Mouse (Mus musculus): ENCODE measurements around the gene Grik4. TPM values are rescaled to one million over a fixed set of nuclear protein-coding genes. Genes with fewer than 3 reads are reported as not detected.
A peak's percentile ranks its signal among the peaks of the same experiment; 100 is the strongest.

Gene Grik4
- polyA plus RNA-seq, 1 experiment from 2014 or later, result 5.8 TPM

- DNase-seq (ENCODE audit: low spot score) (no peak), ATAC-seq (ENCODE audit: low FRiP score) (no peak)
- WGBS, result 70% methylated on average over 5 of the region's 5 CpGs
- H3K4me1 ChIP-seq (replicated peaks; ENCODE audit: control insufficient read depth, insufficient read depth, low read length), result no peaks in the 10 kb centered on the region
- H3K9me3 ChIP-seq (ENCODE audit: control insufficient read depth, low read length), result no peaks in the 10 kb centered on the region
- H3K9ac ChIP-seq, result no peak overlapping the region
- H3K36me3 ChIP-seq (replicated peaks; ENCODE audit: control insufficient read depth, insufficient read depth), result no peaks in the 10 kb centered on the region
- no peak overlapping the region for H3K4me2 ChIP-seq (replicated peaks)
- no peak overlapping the region for H3K4me3 ChIP-seq (replicated peaks; ENCODE audit: low read length)
- no peak overlapping the region for H3K27ac ChIP-seq
- H3K27me3 ChIP-seq (ENCODE audit: control insufficient read depth, insufficient read depth, low read length), result no peaks in the 10 kb centered on the region
Observed at GRCm38 (mm10) chr9:42838299-42838698, 106.0 kb downstream of the Grik4 start.

GRCm38 (mm10) chr9:42837498-42837897 is 106.8 kb downstream of the Grik4 start:
- WGBS, result 77% methylated on average over 6 of the region's 6 CpGs
- no peak for DNase-seq (ENCODE audit: low spot score)

GRCm38 (mm10) chr9:42831558-42831957 is 112.7 kb downstream of the Grik4 start:
- Histone ChIP-seq H3K36me3 (replicated peaks; ENCODE audit: control insufficient read depth, insufficient read depth) (no peaks in the 10 kb centered on the region), H3K4me2 (replicated peaks) (no peak overlapping the region), H3K4me3 (replicated peaks; ENCODE audit: low read length) (no peak overlapping the region), H3K9me3 (ENCODE audit: control insufficient read depth, low read length) (no peaks in the 10 kb centered on the region), H3K27ac (no peak overlapping the region), H3K9ac (no peak overlapping the region), H3K4me1 (replicated peaks; ENCODE audit: control insufficient read depth, insufficient read depth, low read length) (no peaks in the 10 kb centered on the region), H3K27me3 (ENCODE audit: control insufficient read depth, insufficient read depth, low read length) (no peaks in the 10 kb centered on the region)
- WGBS, result 71% methylated on average over 6 of the region's 6 CpGs
- no peak for DNase-seq (ENCODE audit: low spot score)
- ATAC-seq (ENCODE audit: low FRiP score), result no peak

More at GRCm38 (mm10) chr9:42837498-42837897, 106.8 kb downstream of the Grik4 start:
- Histone ChIP-seq H3K9me3 (ENCODE audit: control insufficient read depth, low read length) (no peaks in the 10 kb centered on the region), H3K27ac (no peak overlapping the region), H3K4me2 (replicated peaks) (no peak overlapping the region), H3K4me3 (replicated peaks; ENCODE audit: low read length) (no peak overlapping the region), H3K4me1 (replicated peaks; ENCODE audit: control insufficient read depth, insufficient read depth, low read length) (no peaks in the 10 kb centered on the region), H3K9ac (no peak overlapping the region), H3K36me3 (replicated peaks; ENCODE audit: control insufficient read depth, insufficient read depth) (no peaks in the 10 kb centered on the region), H3K27me3 (ENCODE audit: control insufficient read depth, insufficient read depth, low read length) (no peaks in the 10 kb centered on the region)
- no peak for ATAC-seq (ENCODE audit: low FRiP score)

- Histone ChIP-seq H3K36me3 (replicated peaks; ENCODE audit: control insufficient read depth, insufficient read depth) (no peaks in the 10 kb centered on the region), H3K9ac (no peak overlapping the region), H3K9me3 (ENCODE audit: control insufficient read depth, low read length) (no peaks in the 10 kb centered on the region), H3K4me2 (replicated peaks) (no peak overlapping the region), H3K27me3 (ENCODE audit: control insufficient read depth, insufficient read depth, low read length) (no peaks in the 10 kb centered on the region), H3K4me3 (replicated peaks; ENCODE audit: low read length) (no peak overlapping the region), H3K27ac (no peak overlapping the region), H3K4me1 (replicated peaks; ENCODE audit: control insufficient read depth, insufficient read depth, low read length) (peaks cover 8% of the 10 kb centered on the region)
- DNase-seq (ENCODE audit: low spot score) (no peak), ATAC-seq (ENCODE audit: low FRiP score) (no peak)
- 28% methylated on average over 3 of the region's 3 CpGs for WGBS
Observed at GRCm38 (mm10) chr9:42819247-42819646, 125.0 kb downstream of the Grik4 start.

- 64% methylated on average over 1 of the region's 1 CpGs for WGBS
- no peak overlapping the region for H3K4me2 ChIP-seq (replicated peaks)
- H3K9me3 ChIP-seq (ENCODE audit: control insufficient read depth, low read length), result no peaks in the 10 kb centered on the region; the same call in 1 of the 2 replicates
- peaks cover 8% of the 10 kb centered on the region for H3K4me1 ChIP-seq (replicated peaks; ENCODE audit: control insufficient read depth, insufficient read depth, low read length)
- H3K4me3 ChIP-seq (replicated peaks; ENCODE audit: low read length), result no peak overlapping the region
- DNase-seq (ENCODE audit: low spot score) (no peak), ATAC-seq (ENCODE audit: low FRiP score) (no peak)
- no peak overlapping the region for H3K27ac ChIP-seq
- no peaks in the 10 kb centered on the region for H3K36me3 ChIP-seq (replicated peaks; ENCODE audit: control insufficient read depth, insufficient read depth)
- H3K9ac ChIP-seq, result no peak overlapping the region
- no peaks in the 10 kb centered on the region for H3K27me3 ChIP-seq (ENCODE audit: control insufficient read depth, insufficient read depth, low read length)
Observed at GRCm38 (mm10) chr9:42816815-42817214, 127.5 kb downstream of the Grik4 start.

GRCm38 (mm10) chr9:42809146-42809545 is 135.1 kb downstream of the Grik4 start:
- DNase-seq (ENCODE audit: low spot score) (no peak), ATAC-seq (ENCODE audit: low FRiP score) (no peak)
- Histone ChIP-seq H3K36me3 (replicated peaks; ENCODE audit: control insufficient read depth, insufficient read depth) (no peaks in the 10 kb centered on the region), H3K27ac (no peak overlapping the region), H3K9ac (no peak overlapping the region), H3K27me3 (ENCODE audit: control insufficient read depth, insufficient read depth, low read length) (no peaks in the 10 kb centered on the region), H3K9me3 (ENCODE audit: control insufficient read depth, low read length) (no peaks in the 10 kb centered on the region; the same call in 1 of the 2 replicates), H3K4me2 (replicated peaks) (no peak overlapping the region), H3K4me3 (replicated peaks; ENCODE audit: low read length) (no peak overlapping the region), H3K4me1 (replicated peaks; ENCODE audit: control insufficient read depth, insufficient read depth, low read length) (no peaks in the 10 kb centered on the region)
- 93% methylated on average over 3 of the region's 3 CpGs for WGBS

- ATAC-seq (ENCODE audit: low FRiP score) (no peak), DNase-seq (ENCODE audit: low spot score) (no peak)
- no peaks in the 10 kb centered on the region for H3K36me3 ChIP-seq (replicated peaks; ENCODE audit: control insufficient read depth, insufficient read depth)
- no peaks in the 10 kb centered on the region for H3K27me3 ChIP-seq (ENCODE audit: control insufficient read depth, insufficient read depth, low read length)
- no peaks in the 10 kb centered on the region for H3K4me1 ChIP-seq (replicated peaks; ENCODE audit: control insufficient read depth, insufficient read depth, low read length)
- H3K9ac ChIP-seq, result no peak overlapping the region
- no peak overlapping the region for H3K4me3 ChIP-seq (replicated peaks; ENCODE audit: low read length)
- no peaks in the 10 kb centered on the region; the same call in 1 of the 2 replicates for H3K9me3 ChIP-seq (ENCODE audit: control insufficient read depth, low read length)
- no peak overlapping the region for H3K4me2 ChIP-seq (replicated peaks)
- no peak overlapping the region for H3K27ac ChIP-seq
- 72% methylated on average over 9 of the region's 9 CpGs for WGBS
Observed at GRCm38 (mm10) chr9:42808394-42808793, 135.9 kb downstream of the Grik4 start.

- DNase-seq (ENCODE audit: low spot score), result no peak
- ATAC-seq (ENCODE audit: low FRiP score), result peak; percentile 38; the same call in 1 of the 2 replicates
- WGBS, result 59% methylated on average over 3 of the region's 3 CpGs
Observed at GRCm38 (mm10) chr9:42803061-42803491, 141.2 kb downstream of the Grik4 start.

GRCm38 (mm10) chr9:42801929-42802328 is 142.4 kb downstream of the Grik4 start:
- Histone ChIP-seq H3K9ac (no peak overlapping the region), H3K9me3 (ENCODE audit: control insufficient read depth, low read length) (no peaks in the 10 kb centered on the region), H3K36me3 (replicated peaks; ENCODE audit: control insufficient read depth, insufficient read depth) (no peaks in the 10 kb centered on the region), H3K4me2 (replicated peaks) (no peak overlapping the region), H3K4me1 (replicated peaks; ENCODE audit: control insufficient read depth, insufficient read depth, low read length) (peaks cover 21% of the 10 kb centered on the region; the same call in 1 of the 2 replicates), H3K4me3 (replicated peaks; ENCODE audit: low read length) (no peak overlapping the region), H3K27ac (no peak overlapping the region), H3K27me3 (ENCODE audit: control insufficient read depth, insufficient read depth, low read length) (no peaks in the 10 kb centered on the region)
- WGBS, result 35% methylated on average over 11 of the region's 11 CpGs
- ATAC-seq (ENCODE audit: low FRiP score), result no peak
- no peak for DNase-seq (ENCODE audit: low spot score)

More at GRCm38 (mm10) chr9:42803061-42803491, 141.2 kb downstream of the Grik4 start:
- Histone ChIP-seq H3K27me3 (ENCODE audit: control insufficient read depth, insufficient read depth, low read length) (no peaks in the 10 kb centered on the region), H3K27ac (0 out of 2 replicates have a peak overlapping the region, but pooled peaks have one; percentile 9), H3K4me3 (replicated peaks; ENCODE audit: low read length) (no peak overlapping the region), H3K36me3 (replicated peaks; ENCODE audit: control insufficient read depth, insufficient read depth) (no peaks in the 10 kb centered on the region), H3K9ac (no peak overlapping the region), H3K4me1 (replicated peaks; ENCODE audit: control insufficient read depth, insufficient read depth, low read length) (peaks cover 21% of the 10 kb centered on the region; the same call in 1 of the 2 replicates), H3K9me3 (ENCODE audit: control insufficient read depth, low read length) (no peaks in the 10 kb centered on the region), H3K4me2 (replicated peaks) (no peak overlapping the region)

GRCm38 (mm10) chr9:42800138-42800537 is 144.2 kb downstream of the Grik4 start:
- DNase-seq (ENCODE audit: low spot score) (no peak), ATAC-seq (ENCODE audit: low FRiP score) (no peak)
- no peak overlapping the region for H3K9ac ChIP-seq
- H3K4me2 ChIP-seq (replicated peaks), result no peak overlapping the region
- no peaks in the 10 kb centered on the region for H3K36me3 ChIP-seq (replicated peaks; ENCODE audit: control insufficient read depth, insufficient read depth)
- no peaks in the 10 kb centered on the region for H3K9me3 ChIP-seq (ENCODE audit: control insufficient read depth, low read length)
- H3K27me3 ChIP-seq (ENCODE audit: control insufficient read depth, insufficient read depth, low read length), result no peaks in the 10 kb centered on the region
- 89% methylated on average over 7 of the region's 7 CpGs for WGBS
- no peak overlapping the region for H3K4me3 ChIP-seq (replicated peaks; ENCODE audit: low read length)
- no peak overlapping the region for H3K27ac ChIP-seq
- H3K4me1 ChIP-seq (replicated peaks; ENCODE audit: control insufficient read depth, insufficient read depth, low read length), result peaks cover 26% of the 10 kb centered on the region; the same call in 1 of the 2 replicates
